Mouse (Mus musculus): ENCODE measurements around the gene Rinl. TPM values are rescaled to one million over a fixed set of nuclear protein-coding genes. Genes with fewer than 3 reads are reported as not detected.

The Rinl gene
- 1 to 10 TPM; 2.4 to 3.0 TPM for total RNA-seq (2021)
- long read RNA-seq, partial matches to known transcripts: 0 of 2 reads
- long read RNA-seq, other reads (novel, unspliced or antisense): 2 of 2 reads

GRCm38 (mm10) chr7:28788307-28789195 lies at the start of gene Rinl:
Rinl (plus strand) TSS chr7:28788969.
- no peak for DNase-seq (ENCODE audit: low spot score in 2 of 2)

DNA sequence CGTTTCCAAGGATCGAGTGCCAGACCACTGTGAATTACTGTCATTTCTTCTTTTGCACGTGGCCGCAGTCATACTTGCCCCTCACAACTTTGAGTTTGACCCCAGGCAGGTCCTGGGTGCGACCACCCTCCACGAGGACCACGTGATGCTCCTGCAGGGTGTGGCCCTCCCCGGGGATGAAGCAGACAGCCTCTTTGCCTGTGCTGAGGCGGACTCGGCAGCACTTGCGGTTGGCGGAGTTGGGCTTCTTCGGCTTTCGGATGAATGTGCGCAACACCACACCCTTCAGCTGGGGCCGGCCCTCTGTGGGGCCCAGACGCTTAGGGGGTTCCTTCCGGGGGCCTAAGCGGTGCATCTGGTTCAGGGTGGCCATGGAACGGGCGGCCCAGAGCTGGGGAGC lies 48.9 kb upstream of the Rinl start:
- no peak for DNase-seq (ENCODE audit: low spot score in 2 of 2)

GRCm38 (mm10) chr7:28740949-28741348 lies 47.8 kb upstream of the Rinl start:
- no peak for DNase-seq (ENCODE audit: low spot score in 2 of 2)

DNA sequence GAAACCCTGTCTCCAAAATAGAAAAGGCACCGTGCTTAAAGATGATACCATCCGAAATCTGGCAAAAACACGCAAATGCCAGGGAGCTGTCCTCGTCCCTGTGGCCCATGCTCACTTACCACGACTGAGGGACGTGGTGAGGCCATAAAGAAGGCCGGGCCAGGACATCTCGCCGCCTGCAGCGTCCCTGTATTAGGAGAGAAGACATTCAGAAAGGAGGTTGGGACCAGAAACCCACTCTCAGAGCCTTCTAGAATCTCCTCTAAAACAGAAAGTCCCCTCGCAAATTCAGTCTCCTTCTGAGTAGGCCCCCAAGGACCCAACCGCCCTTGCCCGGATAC lies 47.4 kb upstream of the Rinl start:
- DNase-seq (ENCODE audit: low spot score in 2 of 2): peak in 1 of 2 experiments; percentile 20

DNA sequence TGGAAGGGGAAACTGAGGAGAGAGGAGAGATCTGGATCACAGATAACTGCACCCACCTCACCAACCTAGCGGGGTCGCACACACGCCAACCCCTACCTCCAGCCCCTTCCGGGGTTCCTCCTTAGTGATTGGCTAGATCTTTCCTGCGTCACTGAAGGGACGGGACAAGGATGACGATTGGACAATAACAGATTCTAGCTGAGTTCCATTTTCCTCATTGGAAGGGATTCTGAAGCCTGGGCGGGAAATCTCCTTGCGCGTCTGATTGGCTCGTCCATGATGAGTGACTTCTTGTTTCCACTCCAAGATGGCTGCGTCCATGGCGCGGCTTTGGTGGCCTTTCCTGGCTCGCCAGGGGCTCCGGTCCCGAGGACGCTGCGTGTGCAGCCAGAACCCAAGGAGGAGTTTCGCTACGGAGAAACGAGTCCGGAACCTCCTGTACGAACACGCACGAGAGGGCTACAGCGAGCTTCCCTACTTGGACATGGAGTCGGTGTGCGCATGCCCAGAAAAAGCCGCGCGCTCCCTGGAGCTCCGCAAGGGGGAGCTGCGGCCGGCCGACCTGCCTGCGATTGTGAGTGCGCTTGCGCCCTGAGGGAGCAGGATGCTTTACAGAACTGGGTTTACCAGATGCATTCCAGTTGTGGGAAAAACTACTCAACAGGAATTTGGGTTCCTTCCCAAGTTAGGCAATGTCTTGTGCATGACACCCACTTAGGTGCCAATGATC lies 46.9 kb upstream of the Rinl start, which contains the start of the genes Mrps12 and Sars2:
Mrps12 (minus strand) TSS at position 112 of the 730 bp plus-strand sequence.
Sars2 (plus strand) TSS at position 284 of the 730 bp plus-strand sequence.
- peak; percentile 96 to 99 for DNase-seq (ENCODE audit: low spot score in 2 of 2)

- no peak for DNase-seq (ENCODE audit: low spot score in 2 of 2)
These were observed 38.8 kb upstream of the Rinl start for GRCm38 (mm10) chr7:28749935-28750334.

DNA sequence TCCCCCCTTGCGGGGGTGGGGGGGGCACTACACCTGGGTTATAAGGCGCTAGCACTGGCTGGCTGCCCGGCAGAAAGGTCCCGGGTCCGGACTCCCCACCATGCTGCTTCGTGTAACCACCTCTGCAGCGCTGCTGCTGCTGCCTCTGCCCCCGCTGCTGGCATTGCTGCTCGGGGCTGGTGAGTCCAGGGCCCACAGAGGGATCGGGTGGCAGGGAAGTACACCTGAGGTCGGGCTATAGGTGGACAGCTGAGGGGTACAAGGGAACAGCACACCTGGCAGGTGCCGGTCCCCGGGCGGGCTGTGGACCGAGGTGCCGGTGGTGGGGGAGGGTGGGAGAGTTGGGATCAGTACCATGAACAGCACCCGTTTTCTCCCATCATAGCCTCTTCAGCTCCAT lies 32.7 kb upstream of the Rinl start, which contains the start of gene Ccer2:
Ccer2 (plus strand) TSS at position 96 of the 400 bp plus-strand sequence.
- no peak for DNase-seq (ENCODE audit: low spot score in 2 of 2)

- DNase-seq (ENCODE audit: low spot score in 2 of 2): no peak
These were observed 30.1 kb upstream of the Rinl start for GRCm38 (mm10) chr7:28758623-28759022.

DNA sequence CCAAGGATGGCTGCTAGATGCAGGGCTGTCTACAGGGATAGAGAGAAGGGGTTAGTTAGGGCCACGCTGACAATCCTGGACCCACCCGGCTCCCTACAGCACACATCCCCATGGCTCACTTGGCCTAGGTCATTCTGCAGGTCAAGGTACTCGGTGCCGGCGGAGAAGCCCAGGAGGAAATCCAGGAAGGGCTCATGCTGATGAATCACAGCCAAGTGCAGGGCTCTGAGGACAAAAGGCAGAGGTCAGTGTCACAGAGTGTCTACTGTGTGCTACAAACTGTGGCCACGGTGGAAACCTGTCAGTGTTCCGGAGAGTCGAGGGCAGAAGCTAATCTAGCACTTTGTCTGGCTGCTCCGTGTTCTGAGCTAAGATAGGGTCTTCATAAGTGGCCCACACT lies 26.9 kb upstream of the Rinl start:
- no peak for DNase-seq (ENCODE audit: low spot score in 2 of 2)

DNA sequence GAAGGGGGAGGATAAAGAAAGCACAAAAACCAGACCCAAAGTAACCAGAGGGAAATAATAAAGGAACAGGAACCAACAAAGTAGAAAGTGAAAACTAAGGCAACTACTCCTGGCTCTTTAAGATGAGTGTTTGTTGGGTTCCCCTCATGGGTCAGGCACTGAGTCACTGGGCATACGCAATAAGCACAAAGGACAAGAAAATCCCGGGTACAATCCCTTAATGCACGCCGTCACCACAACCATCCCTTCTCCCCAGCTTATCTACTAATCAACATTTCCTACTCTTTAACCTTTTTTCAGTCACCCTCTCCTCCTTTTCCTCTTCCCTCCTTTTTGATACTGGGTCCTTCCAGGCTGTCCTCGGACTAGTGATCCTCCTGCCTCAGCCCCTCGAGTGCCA lies 23.6 kb upstream of the Rinl start:
- no peak for DNase-seq (ENCODE audit: low spot score in 2 of 2)

DNA sequence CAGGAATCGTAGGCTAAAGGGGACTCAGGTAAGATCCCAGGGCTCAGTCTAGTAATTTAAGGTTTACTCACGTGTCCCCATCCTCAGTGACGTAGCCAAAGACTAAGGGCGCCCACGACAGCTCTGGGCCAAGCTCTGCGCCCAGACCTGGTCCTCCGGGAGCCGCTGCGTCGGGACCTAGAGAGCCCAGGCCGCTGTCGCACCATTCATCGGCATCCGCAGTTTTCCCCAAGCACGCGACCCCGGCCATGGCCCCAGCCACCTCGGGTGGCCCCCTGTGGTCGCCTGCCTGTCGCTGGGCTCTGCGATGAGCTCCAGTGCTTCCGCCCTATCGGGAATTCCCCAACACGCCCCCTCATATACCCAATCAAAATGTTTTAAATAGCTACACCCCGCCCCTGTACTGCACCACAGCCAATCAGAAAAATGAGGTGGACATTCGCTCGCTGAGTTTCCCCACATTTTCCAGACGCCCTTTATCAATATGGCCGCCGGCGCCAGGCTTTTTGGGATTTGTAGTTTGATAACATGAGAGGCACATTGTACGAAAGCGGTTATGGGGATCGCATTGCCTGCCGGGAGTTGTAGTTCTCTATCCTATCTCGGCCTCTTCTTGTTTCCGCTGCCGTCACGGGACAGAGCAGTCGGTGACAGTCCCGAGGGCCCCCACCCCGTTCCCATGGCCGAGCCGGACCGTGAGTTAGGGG lies 22.4 kb upstream of the Rinl start, which contains the start of gene Sirt2:
Sirt2 (plus strand) TSS at position 563 of the 707 bp plus-strand sequence.
- DNase-seq (ENCODE audit: low spot score in 2 of 2): peak; percentile 98 to 100

DNA sequence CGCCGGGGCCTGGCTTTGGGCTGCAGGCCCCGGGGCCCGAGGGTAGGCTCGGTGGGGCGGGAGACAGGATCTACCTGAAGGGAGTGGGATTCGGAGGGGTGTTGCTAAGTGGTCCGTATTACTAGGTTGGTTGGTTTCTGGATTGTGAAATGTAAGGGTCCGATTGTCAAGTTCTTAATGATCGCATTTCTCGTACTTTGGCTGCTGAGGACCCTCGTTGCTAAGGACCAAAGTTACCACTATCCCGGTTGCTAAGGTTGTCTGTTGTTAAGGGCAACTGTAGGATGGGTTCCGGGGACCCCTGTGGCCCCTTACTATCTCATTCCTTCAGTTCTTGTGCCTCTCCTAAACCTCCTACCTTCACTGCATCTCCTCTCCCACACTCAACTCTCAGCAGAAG lies 21.9 kb upstream of the Rinl start:
- no peak for DNase-seq (ENCODE audit: low spot score in 2 of 2)

GRCm38 (mm10) chr7:28767462-28767965 lies 21.3 kb upstream of the Rinl start, which contains the start of gene Nfkbib:
Nfkbib (minus strand) TSS chr7:28767512.
- no peak for DNase-seq (ENCODE audit: low spot score in 2 of 2)

- DNase-seq (ENCODE audit: low spot score in 2 of 2): no peak
These were observed 19.3 kb upstream of the Rinl start for GRCm38 (mm10) chr7:28769414-28769958.

- DNase-seq (ENCODE audit: low spot score in 2 of 2): no peak
These were observed 18.5 kb upstream of the Rinl start for GRCm38 (mm10) chr7:28770309-28770708.

DNA sequence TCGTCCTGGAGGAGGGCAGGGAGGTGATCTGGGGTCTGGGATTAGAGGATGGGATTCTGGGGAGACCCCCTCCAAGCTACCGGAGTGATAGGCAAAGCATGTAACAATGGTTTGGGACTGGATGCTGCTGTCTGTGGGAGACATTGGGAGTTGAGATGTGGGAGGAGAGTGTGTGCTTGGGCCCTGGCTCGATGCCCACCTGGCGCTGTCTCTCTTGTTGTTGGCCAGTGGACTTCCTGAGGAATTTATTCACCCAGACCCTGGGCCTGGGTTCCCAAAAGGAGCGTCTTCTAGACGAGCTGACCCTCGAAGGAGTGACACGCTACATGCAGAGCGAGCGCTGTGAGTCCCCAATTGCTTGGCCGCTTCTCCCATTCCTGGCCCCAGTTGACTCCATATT lies 16.9 kb upstream of the Rinl start:
- no peak for DNase-seq (ENCODE audit: low spot score in 2 of 2)

GRCm38 (mm10) chr7:28773163-28773562 lies 15.6 kb upstream of the Rinl start:
- DNase-seq (ENCODE audit: low spot score in 2 of 2): no peak

DNA sequence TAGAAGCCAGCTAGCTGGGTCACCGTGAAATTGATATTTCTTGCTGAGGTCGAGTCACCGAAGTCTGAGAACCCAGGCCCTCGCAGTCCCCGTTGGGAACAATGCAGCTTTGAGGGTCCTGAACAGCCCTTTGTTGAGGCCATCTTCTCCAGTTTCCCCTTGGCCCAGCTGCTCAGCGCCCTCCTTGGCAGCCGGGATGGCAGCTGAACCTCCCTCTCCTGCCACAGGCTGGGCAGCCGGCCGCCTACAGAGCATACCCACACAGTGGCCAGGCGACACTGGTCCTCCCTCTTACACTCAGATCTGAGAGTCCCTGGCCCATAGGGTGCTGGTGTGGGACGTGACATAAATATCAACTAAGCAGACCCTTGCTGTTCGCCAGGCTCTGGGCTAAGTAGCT lies 14.6 kb upstream of the Rinl start:
- peak in 1 of 2 experiments; percentile 35 for DNase-seq (ENCODE audit: low spot score in 2 of 2)

DNA sequence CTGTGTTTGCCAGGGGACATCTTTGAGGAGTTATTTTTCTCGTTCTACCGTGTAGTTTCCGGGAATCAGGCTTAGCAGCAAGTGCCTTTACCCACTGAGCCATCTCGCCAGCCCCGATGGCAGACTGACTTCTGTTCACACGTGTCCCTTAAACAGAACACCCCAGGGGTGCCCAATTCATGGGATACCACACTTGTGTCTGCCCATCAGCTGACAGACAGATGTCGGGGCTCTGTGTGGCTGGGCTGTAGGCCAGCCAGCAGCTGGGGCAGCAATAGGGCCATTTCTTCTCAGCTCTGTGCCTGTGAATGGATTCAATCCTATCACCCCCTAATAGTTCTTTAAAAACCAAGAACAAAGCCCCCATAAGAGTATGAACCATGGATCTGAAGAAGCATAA lies 13.6 kb upstream of the Rinl start:
- DNase-seq (ENCODE audit: low spot score in 2 of 2): no peak

DNA sequence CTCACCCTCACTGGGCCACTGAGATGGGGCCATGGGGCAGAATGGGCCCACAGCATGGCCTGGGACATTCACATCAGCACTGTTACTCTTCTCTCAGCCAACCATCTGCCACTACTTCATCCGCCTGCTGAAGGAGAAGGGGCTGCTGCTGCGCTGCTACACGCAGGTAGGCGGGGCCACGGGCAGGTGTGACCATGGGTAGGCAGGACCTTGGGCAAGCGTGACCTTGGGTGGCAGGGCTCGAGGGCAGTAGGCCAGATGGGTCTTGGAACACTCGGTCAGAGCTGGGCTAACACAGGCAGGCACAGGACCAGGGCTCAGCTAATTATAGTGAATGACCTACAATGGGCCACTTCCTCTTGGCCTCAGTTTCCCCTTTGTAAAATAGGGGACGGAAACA lies 9.9 kb upstream of the Rinl start:
- DNase-seq (ENCODE audit: low spot score in 2 of 2): no peak
